Mouse (Mus musculus) olfactory bulb, adult 2 months (tissue): Measurements from ENCODE around the gene Exosc5.

ENCODE experiments used
- CTCF ChIP-seq: fragments of 200-500 bp; IDR thresholded peaks from 2 replicates; pipeline ENCODE4 v1.5.1; 2012; ENCODE audit warnings: low read depth, mild to moderate bottlenecking, low read length, moderate library complexity; ENCODE audit not compliant: insufficient read depth
- POLR2A ChIP-seq: fragments of 200-500 bp; IDR thresholded peaks from 2 replicates; pipeline ENCODE4 v1.6.1; 2012; ENCODE audit warnings: mild to moderate bottlenecking, low read depth, low read length, moderate library complexity; ENCODE audit not compliant: insufficient read depth

- TF ChIP-seq POLR2A (no peak), CTCF (no peak)
Observed at GRCm38 (mm10) chr7:25689603-25690021, 30.6 kb downstream of the Exosc5 start.
